Mouse (Mus musculus): Measurements from ENCODE around the gene Arl6ip1. TPM values are rescaled to one million over a fixed set of nuclear protein-coding genes. Genes with fewer than 3 reads are reported as not detected.
A peak's percentile ranks its signal among the peaks of the same experiment; 100 is the strongest.
"Not testable (repeated sequence)": the region's sequence is repeated elsewhere in the genome, so short reads cannot be mapped to it uniquely, and the experiment has no call there.

The Arl6ip1 gene
- polyA plus RNA-seq (2012; rRNA removed) = 251 and 293 TPM in 2 replicates

DNA sequence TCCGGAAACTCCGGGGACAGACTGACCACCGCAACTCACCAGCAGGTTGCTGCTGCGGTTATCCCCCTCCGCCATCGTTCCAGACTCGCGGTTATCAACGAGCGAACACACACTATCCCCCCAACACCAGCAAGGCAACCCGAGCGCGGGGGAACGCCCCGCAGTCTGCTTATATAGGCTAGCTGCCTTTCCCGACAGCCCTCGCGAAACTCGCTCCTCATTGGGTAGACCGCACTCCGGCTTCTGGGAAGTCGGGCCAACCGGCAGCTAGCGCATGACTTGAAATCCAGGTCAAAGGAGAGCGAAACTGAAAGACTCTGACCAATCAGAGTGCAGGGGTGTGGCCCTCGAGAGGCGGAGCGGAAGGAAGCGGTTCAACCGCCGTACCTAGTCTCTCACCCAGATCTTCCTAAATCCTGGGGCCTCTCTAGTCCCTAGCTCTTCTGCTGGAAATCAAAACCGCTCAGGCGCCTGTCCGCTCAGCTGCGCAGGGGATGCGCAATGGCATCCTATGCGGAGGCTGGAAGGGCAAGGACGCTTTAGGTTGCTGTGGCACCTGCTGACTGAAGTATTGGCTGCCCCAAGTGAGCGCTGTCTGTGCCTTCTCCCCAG is at the start of gene Arl6ip1:
TSS of gene Arl6ip1 (minus strand) at position 233 of the 612 bp plus-strand sequence.
- peak; percentile 97 to 98 for DNase-seq (ENCODE audit: extremely low spot score in 1 of 2, low spot score in 1 of 2)

DNA sequence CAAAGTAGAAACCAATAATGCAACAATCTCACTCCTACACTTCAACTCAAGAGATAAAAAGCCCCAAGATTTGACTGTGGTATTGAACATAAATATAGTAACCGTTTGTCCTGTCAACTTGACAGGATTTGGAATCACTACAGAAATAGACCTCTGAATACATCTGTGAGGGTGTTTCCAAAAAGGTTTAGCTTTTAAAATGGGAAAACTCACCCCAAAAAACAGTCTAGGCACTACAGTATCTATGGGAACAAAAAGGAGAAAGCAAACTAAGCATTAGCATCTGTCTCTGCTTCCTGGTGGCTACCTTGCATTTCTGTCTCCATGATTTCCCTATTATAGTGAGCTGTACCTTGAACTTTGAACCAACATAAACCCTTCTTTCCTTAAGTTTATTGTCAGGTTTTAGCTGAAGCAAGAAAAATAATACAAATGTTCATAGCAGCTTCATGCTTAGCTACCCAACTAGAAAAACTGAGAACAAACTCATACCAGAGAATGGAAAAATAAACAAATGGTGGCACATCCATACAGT is 46.4 kb upstream of the Arl6ip1 start:
- peak in 1 of 2 experiments; percentile 30 for DNase-seq (ENCODE audit: extremely low spot score in 1 of 2, low spot score in 1 of 2)

DNA sequence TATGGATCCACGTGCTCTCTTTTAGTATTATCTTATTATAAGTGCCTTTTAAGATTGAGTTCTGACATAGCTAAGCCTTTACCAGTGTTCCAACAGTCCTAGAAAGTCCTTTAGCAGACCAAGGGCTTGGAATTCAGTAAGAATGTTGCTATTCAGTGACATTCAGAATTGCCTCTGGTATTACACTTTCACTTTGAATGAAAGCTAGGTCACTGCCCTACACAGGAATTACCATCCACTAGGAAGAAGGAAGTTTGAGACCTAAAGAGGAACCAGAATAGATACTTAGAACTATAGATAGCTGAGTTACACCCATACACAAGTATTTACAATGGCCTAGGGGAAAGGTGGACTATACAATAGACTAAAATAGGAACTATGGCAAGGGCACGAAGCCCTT is 40.7 kb upstream of the Arl6ip1 start:
- DNase-seq (ENCODE audit: extremely low spot score in 1 of 2, low spot score in 1 of 2) = not testable (repeated sequence)

DNA sequence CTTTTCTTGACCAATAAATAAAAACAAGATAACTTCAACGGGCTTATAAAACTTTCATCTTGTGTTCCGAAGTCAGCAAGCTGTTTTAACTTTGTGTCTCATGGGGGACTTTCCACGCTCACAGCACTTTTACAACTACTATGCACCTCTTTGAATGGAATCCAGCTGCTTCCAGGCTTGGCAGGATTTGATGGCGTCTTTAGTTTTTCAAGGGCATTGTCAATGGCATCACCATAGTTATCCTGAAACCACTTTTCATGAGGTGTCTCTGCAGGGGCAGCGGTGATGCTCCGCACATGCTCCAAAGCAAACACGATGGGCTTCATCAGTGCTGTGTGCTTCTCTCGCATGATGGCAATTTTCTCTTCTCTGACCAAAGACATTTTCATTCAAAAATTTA is 33.5 kb upstream of the Arl6ip1 start:
- no peak for DNase-seq (ENCODE audit: extremely low spot score in 1 of 2, low spot score in 1 of 2)

DNA sequence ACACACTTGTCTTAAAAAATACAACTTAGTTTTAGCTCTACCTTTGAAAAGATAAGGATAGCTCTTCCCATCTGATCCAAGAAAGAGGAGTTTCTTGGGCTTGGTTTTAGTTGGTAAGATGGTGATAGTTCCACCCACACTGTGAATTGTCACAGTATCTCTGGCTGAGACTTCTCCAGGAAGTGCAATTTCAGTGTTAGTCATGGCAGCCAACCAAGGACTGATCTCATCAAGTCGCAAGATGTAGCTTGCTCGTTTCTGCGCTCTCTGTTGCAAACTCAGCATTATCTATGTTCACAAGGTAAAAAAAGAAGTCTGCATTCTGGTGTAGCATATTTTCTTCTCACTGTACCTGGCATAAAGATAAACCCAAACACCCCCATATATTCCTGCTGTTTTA is 30.7 kb upstream of the Arl6ip1 start:
- peak; percentile 55 to 85 for DNase-seq (ENCODE audit: extremely low spot score in 1 of 2, low spot score in 1 of 2)

DNA sequence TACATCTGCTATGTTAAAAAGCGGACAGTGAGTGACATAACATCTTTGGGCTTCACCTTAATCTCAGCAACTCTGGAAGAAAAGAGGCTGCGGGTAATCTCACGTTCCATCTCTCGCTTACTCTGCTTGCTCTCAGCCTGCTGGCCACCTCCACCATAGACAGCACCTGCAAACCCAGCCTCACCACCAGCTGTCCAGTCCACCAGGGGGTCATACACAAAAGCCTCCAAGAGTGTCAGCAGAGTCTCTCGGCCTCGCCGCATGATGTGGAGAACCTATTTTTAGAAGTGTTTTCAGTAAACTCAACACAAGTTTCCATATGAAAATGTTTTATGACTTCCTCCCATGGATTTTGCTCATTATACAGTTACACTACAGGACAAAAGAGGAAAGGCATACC is 27.0 kb upstream of the Arl6ip1 start:
- DNase-seq (ENCODE audit: extremely low spot score in 1 of 2, low spot score in 1 of 2) = no peak

DNA sequence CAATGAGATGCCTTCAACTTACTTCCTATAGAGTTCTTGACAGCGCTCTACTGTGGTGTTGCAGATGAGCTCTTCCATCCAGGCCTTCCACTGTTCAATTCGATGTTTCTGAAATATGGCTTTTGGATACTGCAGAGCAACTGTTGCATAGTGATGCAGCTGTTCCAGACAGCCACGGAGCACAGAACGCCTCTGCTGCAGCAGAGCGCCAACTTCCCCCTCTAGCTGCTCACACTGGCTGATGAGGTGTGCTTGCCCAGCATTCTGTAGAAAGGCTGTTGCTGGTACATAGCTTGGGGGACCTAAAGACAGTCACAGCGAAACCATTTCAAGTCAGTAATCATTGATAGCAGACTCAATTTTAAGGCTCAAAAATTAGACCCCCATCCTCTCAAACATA is 24.7 kb upstream of the Arl6ip1 start:
- peak in 1 of 2 experiments; percentile 44 for DNase-seq (ENCODE audit: extremely low spot score in 1 of 2, low spot score in 1 of 2)

DNA sequence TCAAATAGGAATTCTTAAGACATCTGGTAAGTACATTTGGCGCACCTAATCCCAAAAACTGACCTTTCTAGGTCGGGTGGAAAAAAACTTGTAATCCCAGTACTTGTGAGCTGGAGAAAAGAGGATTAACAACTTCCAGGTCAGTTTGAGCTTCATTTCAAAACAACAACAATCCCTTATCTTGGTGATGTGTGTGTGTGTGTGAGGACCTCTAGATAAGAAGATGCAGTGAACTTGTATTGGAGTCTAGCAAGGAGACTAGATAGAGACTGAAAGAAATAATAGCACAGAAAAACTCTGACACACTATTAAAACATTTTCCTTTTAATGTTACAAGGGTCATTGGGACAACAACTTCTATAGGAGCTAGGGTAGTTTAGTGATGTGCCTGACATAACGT is 14.1 kb upstream of the Arl6ip1 start:
- no peak for DNase-seq (ENCODE audit: extremely low spot score in 1 of 2, low spot score in 1 of 2)

DNA sequence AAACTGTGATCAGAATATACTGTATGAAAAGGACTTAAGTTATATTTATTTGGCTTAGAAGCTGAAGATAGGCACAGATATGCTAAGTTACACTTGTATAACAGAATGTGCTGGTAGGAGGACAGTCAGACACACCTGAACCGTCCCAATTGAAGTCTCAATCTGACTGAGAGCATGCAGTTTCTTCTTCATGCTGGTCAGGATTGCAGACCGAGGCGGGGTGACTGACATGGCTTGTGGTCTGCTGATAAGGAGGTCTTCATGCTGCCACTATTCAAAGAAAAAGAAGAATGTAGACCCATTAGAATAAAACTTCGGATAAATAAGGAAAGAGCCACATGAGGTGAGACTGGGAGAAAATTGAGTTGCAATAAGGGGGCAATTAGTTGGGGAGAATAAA is 13.7 kb upstream of the Arl6ip1 start:
- DNase-seq (ENCODE audit: extremely low spot score in 1 of 2, low spot score in 1 of 2) = no peak

DNA sequence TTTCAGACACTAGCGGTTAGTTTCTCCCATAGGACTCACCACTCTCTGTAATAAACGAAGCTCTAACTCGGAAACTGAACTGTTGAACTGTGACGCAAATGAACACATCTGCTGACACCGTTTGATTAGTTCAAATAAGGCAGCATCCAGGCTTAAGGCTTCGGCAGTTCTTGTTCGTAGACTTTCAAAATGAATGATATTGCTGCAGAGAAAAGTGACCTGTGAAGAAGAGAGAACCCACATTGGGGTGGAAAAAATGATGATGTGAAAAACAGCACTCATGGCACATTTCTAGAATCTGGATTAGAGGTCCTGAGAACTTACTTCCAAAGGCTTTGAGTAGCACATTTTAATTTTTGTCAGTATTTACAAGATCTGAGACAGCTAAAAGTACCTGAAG is 11.8 kb upstream of the Arl6ip1 start:
- DNase-seq (ENCODE audit: extremely low spot score in 1 of 2, low spot score in 1 of 2) = no peak

DNA sequence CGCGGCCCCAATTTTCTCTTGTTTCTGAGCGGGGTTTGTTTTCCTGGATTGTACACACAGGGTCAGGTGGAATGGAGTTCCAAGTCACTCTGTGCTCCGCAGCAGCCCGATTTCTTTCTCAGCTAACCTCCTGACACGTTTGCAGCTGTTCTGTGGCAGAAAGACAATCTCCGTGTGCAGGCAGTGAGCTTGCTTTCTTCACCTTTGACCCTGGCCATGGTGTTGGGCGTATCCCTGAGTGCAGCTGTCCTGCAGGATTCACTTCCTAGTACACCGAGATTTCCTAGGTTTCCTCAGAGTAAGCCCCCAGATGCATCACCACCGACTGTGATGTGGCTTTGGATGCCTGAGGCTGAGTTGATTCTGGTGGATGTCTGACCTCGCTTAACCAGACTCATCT is 5.7 kb upstream of the Arl6ip1 start:
- no peak for DNase-seq (ENCODE audit: extremely low spot score in 1 of 2, low spot score in 1 of 2)

DNA sequence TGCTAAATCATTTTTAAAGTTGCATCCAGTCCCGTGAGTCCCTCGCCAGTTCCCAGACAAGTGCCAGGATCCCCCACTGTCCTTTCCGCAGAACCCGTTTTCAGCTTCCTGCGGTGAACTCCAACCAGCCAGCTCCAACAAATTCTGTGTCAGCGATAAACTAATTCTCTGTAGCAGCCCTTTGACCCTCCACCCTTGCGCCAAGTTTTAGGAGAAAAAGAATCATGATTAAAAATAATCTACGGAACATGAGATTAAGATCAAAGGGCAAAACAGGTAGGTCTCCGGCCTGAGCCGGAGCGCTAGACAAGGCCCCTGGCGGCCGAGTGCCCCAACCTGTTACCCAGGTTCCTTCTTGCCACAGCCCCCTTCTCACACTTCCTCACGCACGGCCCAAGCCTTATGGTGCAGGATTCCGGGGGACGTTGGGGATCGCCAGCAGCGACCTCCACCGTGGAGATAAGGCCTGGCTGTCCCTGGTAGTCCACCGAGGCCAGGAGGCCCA is 485 bp downstream of the Arl6ip1 start:
- peak in 1 of 2 experiments; percentile 26 for DNase-seq (ENCODE audit: extremely low spot score in 1 of 2, low spot score in 1 of 2)

DNA sequence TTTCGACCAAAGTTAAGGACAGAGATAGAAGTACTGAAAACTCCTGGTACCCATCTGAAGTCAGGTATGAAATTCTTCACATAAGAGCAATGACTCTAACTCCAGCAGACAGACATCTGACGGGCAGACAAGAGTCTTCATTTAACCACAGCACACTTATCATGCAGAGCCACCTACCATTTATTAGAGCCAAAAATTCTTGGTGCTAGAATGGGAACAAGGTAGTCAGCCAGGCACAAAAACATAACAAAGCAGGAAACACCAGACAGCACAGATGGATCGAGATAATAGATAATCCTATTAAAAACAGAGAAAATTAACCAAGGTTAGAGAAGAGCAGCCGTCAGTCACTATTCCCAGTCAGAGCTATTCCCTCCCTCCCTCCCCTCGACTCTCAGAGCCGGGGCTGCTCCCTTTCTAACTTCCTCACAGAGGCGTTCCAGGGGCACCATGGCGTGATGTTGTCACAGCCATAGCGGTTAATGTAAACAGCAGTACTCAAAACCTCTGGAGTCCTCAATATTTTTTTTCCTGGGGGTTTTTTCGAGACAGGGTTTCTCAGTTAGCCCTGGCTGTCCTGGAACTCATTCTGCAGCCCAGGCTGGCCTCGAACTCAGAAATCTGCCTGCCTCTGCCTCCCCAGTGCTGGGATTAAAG is 3.1 kb downstream of the Arl6ip1 start:
- no peak for DNase-seq (ENCODE audit: extremely low spot score in 1 of 2, low spot score in 1 of 2)

DNA sequence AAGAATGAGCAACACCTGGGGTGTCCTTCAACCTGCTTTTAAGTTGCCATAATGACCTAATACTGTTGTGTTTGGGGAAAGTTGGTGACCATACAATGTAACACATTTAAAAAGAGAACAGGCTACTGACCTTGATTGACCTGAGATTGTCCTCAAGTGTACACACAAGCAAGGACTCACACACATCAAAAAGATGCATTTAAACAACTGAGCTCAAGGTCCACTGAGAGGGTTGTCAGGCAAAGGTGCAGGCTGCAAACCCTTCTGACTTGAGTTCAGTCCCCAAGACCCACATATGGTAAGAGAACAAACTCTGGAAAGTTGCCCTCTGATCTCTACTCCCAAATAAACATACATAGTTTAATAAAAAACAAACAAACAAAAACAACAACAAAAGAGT is 3.7 kb downstream of the Arl6ip1 start:
- no peak for DNase-seq (ENCODE audit: extremely low spot score in 1 of 2, low spot score in 1 of 2)

DNA sequence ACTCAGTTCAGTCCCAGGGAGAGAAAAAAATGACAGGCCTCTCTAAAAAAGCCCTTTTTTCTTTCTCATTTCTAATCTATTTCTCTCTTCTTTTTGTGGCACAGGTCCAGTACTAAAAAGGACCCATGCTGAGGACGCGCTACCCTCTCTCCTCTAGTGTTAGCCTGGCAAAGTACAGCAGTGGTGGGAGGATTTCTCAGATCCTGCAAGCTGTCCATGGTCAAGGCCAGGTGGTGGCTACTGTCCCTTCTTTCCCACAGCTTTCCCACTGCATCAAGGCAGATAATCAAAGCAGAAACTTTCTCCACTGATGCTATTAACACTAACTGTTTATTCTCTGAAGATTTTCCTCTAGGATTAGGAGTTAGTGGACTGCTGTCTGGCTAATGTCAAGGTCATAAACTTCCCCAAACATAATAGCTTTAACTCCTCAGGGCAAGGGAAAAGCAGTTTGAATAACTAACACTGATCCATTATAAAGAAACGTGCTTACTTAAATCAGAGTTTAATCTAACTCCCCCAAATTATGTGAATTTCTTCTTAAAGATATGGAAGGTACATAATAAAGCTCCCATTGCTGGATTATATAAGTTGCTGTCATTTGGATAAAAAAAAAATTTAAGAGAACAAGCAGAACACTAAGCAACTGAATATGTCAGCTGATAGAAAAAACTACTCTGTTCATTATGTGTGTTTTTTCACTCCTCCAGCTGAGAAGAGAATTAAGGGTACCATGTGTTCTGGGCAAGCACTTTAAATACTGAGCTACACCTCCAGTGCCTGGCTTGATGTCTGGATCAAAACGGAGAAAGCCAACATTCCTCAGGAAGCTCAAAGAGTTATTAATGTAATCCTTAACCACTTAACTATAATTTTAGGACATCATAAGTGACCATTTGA is 5.7 kb downstream of the Arl6ip1 start:
- peak in 1 of 2 experiments; percentile 34 for DNase-seq (ENCODE audit: extremely low spot score in 1 of 2, low spot score in 1 of 2)

DNA sequence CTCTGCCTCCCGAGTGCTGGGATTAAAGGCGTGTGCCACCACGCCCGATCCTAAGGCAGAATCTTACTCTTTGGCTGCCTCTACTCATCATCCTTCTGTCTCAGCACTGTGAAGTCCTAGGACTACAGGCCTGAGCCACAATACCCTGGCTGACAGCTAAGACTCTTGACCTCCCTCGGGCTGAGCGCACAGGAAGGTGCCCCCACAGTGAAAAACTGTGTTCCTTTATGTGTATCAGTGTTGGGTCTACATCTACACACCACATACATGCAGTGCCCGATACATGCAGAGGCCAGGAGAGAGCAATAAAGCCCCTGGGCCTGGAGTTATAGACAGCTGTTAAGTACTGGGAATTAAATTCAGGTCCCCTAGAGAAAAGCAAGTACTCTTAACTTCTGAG is 7.2 kb downstream of the Arl6ip1 start:
- DNase-seq (ENCODE audit: extremely low spot score in 1 of 2, low spot score in 1 of 2) = no peak

DNA sequence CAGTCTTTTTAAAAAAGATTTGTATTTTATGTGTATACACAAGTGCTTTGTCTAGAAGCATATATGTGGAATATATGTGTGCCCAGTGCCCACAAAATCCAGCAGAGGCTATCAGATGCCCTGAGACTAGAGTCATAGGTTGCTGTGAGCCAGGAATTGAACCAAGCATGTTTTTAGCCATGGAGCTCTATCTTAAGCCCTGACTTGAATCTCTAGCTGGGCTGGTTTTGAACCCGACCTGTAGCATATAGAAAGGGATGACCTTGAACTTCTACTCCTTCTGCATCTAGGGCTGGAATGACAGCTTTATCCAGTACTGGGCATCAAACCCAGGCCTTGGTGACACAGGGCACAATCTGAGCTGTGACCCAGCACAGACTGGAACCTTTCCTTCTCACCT is 8.8 kb downstream of the Arl6ip1 start:
- DNase-seq (ENCODE audit: extremely low spot score in 1 of 2, low spot score in 1 of 2) = no peak

DNA sequence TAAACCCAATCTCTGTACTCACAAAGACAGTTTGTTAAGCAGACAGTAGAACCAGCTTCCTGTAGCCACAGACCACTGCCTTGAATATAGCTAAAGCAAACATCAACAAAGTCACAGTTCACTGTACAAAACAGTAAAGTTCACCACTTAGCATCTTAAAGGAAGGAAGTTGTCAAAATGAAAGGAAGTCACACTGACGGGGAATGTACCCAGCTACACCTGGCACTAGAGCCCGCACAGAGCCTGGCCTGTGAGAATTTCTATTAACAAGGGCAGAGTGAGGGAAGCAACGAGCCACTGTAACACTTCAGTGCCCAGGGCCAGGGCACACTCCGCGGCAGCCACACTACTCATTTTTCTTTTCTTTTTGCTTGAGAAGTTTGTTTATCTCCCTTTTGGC is 9.5 kb downstream of the Arl6ip1 start:
- DNase-seq (ENCODE audit: extremely low spot score in 1 of 2, low spot score in 1 of 2) = no peak

DNA sequence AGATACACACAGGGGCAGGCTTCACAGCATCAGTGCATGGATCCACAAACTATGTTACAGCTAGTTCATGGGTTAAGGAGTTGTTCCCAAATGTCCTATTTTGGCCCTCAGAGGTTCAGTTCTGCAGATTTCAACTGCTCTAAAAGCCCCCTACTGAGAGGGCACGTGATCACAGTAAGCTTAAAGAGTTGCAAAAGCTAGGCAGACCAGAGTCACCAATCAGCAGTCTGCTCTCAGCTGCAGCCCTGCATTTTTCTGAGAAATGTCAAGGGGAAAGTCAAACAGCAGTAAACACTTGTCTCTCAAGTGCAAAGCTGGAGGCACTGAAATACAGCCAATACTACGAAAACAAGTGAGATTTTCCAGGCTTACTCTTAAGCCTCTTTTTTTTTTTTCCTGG is 10.3 kb downstream of the Arl6ip1 start:
- no peak for DNase-seq (ENCODE audit: extremely low spot score in 1 of 2, low spot score in 1 of 2)

DNA sequence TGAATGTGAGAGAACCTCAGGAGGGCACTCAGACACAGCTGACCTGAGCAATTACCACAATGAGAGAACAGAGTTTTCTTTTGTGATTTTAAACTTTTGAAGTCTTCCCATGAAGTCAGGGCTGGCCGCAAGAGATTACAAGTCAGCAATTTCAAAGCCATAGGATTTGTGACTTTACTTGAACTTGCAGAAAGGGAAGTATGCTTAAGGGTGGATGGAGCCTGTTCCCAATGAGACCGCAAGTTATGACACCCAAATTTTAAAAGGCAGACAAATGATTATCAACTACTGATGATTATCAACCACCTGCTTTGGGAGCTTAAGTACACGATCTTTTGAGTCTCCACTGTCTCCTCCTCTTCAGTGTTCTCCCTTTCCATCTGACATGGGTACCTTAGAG is 11.0 kb downstream of the Arl6ip1 start:
- DNase-seq (ENCODE audit: extremely low spot score in 1 of 2, low spot score in 1 of 2) = no peak
